Mouse (Mus musculus): ENCODE measurements around the gene Lhfp. TPM values are rescaled to one million over a fixed set of nuclear protein-coding genes. Genes with fewer than 3 reads are reported as not detected.

Lhfp gene
- total and polyA plus RNA-seq, 3 experiments = 51.4 to 79.4 (median 53.5) TPM

DNA sequence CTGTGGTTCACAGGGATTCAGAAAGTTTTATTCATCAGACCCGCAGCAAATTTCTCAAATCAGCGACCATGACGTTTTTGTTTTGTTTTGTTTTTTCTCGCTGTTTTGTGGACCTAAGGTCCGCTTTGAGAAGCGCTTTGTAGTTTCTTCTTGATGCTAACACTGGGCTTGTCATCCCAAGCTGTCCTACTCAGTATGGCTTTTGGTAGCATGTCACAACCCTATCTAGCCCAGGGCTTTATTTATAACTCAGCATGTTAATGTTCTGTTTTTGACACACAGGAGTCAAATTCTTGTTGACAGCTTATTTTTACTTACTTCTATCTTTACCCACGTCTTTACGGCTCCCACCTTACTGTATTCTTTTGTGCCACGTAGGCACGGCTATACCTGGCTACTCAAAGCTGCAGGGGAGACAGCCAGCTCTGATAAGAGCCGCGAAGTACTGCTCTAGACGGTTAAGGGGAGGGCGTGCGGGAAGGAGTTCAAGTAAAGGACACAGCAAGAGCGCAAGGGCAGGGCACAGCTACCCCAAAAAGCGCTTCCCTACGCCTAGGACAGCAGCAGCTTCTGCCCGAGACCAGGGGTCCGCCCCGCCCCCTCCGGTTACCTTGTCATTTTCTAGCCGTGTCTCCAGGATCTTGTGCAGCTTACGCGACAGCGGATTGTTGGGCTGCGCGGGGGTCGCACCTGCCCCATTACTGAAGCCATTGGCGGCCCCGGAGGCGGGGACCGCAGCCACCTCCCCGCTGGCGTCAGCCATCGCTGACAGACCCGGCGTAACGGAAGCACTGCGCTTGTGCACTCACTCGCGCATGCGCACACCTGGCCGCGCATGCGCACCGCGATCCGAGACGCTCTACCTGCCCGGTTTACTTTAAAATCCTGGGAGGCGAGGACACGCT is 24.6 kb upstream of the Lhfp start, which contains the start of gene Cog6:
Gene Cog6 (minus strand): TSS at position 802 of the 905 bp plus-strand sequence.
- DNase-seq = peak; percentile 87 to 90
- intact Hi-C loops (cut with DNase I) = loop anchor here (5.0 kb wide), 2 partner anchors 446 to 1454 kb away; partner anchors contain the start of genes Nhlrc3, Proser1 and Setd7
- Histone ChIP-seq H3K9ac (ENCODE audit: low read depth, low read length) (peak within 1 kb of the TSS; percentile 79), H3K36me3 (ENCODE audit: control insufficient read depth, insufficient read depth, low read length) (no peaks in the 10 kb centered on the region), H3K4me3 (peak within 1 kb of the TSS; percentile 87), H3K27me3 (ENCODE audit: control insufficient read depth, insufficient read depth, low read length) (no peaks in the 10 kb centered on the region), H3K4me1 (ENCODE audit: control insufficient read depth, insufficient read depth, low read length) (no peaks in the 10 kb centered on the region), H3K27ac (peak within 1 kb of the TSS; percentile 89), H3K79me2 (replicated peaks; ENCODE audit: control insufficient read depth, insufficient read depth, low read length) (no peaks in the 10 kb centered on the region)
- 3% methylated on average over 53 of the region's 53 CpGs for WGBS
- TF ChIP-seq POLR2A (IDR thresholded peaks at IDR 0.05; ENCODE audit: insufficient read depth, low read depth, low read length) = peak; percentile 91
- no peak for TF ChIP-seq CTCF (IDR thresholded peaks at IDR 0.05)
- TF ChIP-seq EP300 (IDR thresholded peaks at IDR 0.05; ENCODE audit: insufficient read depth, low read depth, low read length) = 0 out of 2 replicates have a peak, but pooled peaks have one; percentile 31

DNA sequence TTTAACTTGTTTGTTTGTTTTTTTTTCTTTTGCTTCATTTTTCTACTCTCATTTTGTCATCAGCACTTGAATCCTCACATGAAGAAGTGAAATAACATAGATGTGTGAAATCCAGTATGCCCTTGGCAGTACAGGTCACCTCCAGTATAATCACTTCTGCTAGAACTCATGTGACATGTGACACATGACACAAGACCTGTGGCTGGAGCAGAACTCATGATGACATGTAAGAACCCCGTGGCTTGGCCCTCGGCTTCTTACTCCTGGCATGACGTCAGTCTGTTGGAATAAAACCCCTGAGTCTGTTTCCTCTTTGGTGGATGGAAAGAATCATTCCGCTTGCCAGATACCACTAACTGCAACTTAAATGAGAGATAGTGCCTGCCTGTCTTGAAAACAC is 14.0 kb upstream of the Lhfp start:
- WGBS = 32% methylated on average over 4 of the region's 4 CpGs
- Histone ChIP-seq H3K27me3 (ENCODE audit: control insufficient read depth, insufficient read depth, low read length) (no peaks in the 10 kb centered on the region), H3K36me3 (ENCODE audit: control insufficient read depth, insufficient read depth, low read length) (no peaks in the 10 kb centered on the region), H3K9ac (ENCODE audit: low read depth, low read length) (no peak overlapping the region), H3K4me3 (no peak overlapping the region), H3K79me2 (replicated peaks; ENCODE audit: control insufficient read depth, insufficient read depth, low read length) (no peaks in the 10 kb centered on the region), H3K4me1 (ENCODE audit: control insufficient read depth, insufficient read depth, low read length) (no peaks in the 10 kb centered on the region), H3K27ac (no peak overlapping the region)
- intact Hi-C loops (cut with DNase I) = no loop called here
- no peak for TF ChIP-seq EP300 (IDR thresholded peaks at IDR 0.05; ENCODE audit: insufficient read depth, low read depth, low read length)
- no peak for TF ChIP-seq CTCF (IDR thresholded peaks at IDR 0.05)
- DNase-seq = no peak

DNA sequence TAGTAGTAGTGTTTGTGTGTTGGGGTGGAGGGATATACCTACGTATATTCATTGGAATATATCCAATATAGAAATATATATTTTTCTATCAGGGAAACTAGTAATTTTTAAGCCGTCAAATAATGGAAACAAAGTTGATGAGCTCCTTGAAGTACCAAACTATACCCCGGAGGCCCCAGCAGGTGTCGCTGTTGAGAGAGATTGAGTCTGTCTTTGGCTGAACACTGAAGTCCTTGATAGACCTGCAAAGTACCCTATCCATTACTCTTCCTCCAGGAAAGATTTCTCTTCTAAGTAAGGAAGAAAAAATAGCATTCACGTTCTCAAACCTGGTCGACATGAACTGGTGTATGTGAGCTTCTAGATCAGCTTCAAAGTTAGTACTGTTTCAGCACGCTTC is 12.3 kb upstream of the Lhfp start:
- no peak overlapping the region for H3K27ac ChIP-seq
- no peak overlapping the region for H3K4me3 ChIP-seq
- H3K79me2 ChIP-seq (replicated peaks; ENCODE audit: control insufficient read depth, insufficient read depth, low read length) = no peaks in the 10 kb centered on the region
- intact Hi-C loops (cut with DNase I) = loop anchor here (1.0 to 2.0 kb wide), 2 partner anchors 300 to 419 kb away; no protein-coding TSS in a partner anchor
- peak; percentile 59 to 79 for DNase-seq
- H3K36me3 ChIP-seq (ENCODE audit: control insufficient read depth, insufficient read depth, low read length) = no peaks in the 10 kb centered on the region
- TF ChIP-seq CTCF (IDR thresholded peaks at IDR 0.05) = peak; percentile 93
- TF ChIP-seq POLR2A (IDR thresholded peaks at IDR 0.05; ENCODE audit: insufficient read depth, low read depth, low read length) = no peak
- no peak for TF ChIP-seq EP300 (IDR thresholded peaks at IDR 0.05; ENCODE audit: insufficient read depth, low read depth, low read length)
- no peaks in the 10 kb centered on the region for H3K4me1 ChIP-seq (ENCODE audit: control insufficient read depth, insufficient read depth, low read length)
- WGBS = 17% methylated on average over 7 of the region's 7 CpGs
- no peaks in the 10 kb centered on the region for H3K27me3 ChIP-seq (ENCODE audit: control insufficient read depth, insufficient read depth, low read length)
- no peak overlapping the region for H3K9ac ChIP-seq (ENCODE audit: low read depth, low read length)

DNA sequence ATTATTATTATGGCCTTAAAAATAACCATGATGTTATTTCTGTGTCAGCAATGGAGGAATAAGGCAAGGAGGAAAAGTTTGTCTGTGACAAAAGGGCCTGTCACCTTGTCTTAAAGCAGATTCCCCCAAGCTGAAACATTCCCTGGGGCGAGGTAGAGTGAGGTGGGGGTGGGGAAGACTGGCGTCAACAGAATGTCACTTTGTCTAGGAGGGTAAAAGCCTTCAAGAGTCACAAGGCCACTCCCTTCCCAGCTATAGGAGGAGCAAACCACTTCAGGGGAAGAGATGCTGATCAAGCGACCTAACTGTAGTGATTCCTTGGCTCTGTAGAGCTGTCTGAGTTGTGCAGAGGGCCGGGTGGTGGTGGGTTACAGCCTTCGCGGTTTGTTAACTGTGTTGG is 9.7 kb upstream of the Lhfp start:
- Histone ChIP-seq H3K27ac (no peak overlapping the region), H3K27me3 (ENCODE audit: control insufficient read depth, insufficient read depth, low read length) (no peaks in the 10 kb centered on the region), H3K4me1 (ENCODE audit: control insufficient read depth, insufficient read depth, low read length) (no peaks in the 10 kb centered on the region), H3K9ac (ENCODE audit: low read depth, low read length) (no peak overlapping the region), H3K79me2 (replicated peaks; ENCODE audit: control insufficient read depth, insufficient read depth, low read length) (no peaks in the 10 kb centered on the region), H3K4me3 (no peak overlapping the region), H3K36me3 (ENCODE audit: control insufficient read depth, insufficient read depth, low read length) (no peaks in the 10 kb centered on the region)
- DNase-seq = no peak
- WGBS = 63% methylated on average over 6 of the region's 6 CpGs
- intact Hi-C loops (cut with DNase I) = no loop called here
- TF ChIP-seq EP300 (IDR thresholded peaks at IDR 0.05; ENCODE audit: insufficient read depth, low read depth, low read length) (no peak), CTCF (IDR thresholded peaks at IDR 0.05) (no peak), POLR2A (IDR thresholded peaks at IDR 0.05; ENCODE audit: insufficient read depth, low read depth, low read length) (no peak)

DNA sequence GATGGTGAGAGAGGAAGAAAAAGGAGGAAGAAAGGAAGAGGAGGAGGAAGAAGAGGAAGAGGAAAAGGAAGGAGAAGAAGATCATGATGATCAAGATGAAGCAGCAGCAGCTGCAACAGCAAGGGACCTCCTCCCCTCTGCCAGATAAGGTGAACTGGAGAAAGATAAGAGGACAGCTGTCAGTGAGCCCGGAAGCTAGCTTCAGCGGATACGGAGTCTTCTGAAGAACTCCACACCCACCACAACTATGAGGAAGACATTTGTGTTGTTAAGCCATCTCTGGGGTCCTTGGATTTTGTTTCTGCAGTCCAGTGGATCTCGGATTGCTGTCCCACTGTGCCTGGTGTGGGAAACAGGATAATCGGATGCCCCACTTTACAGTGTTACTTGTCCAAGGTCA is 8.9 kb upstream of the Lhfp start:
- TF ChIP-seq POLR2A (IDR thresholded peaks at IDR 0.05; ENCODE audit: insufficient read depth, low read depth, low read length) = no peak
- TF ChIP-seq CTCF (IDR thresholded peaks at IDR 0.05) = no peak
- TF ChIP-seq EP300 (IDR thresholded peaks at IDR 0.05; ENCODE audit: insufficient read depth, low read depth, low read length) = no peak
- intact Hi-C loops (cut with DNase I) = loop anchor here (2.0 kb wide), 1 partner anchor 214 kb away; no protein-coding TSS in a partner anchor
- H3K27ac ChIP-seq = no peak overlapping the region
- no peaks in the 10 kb centered on the region for H3K36me3 ChIP-seq (ENCODE audit: control insufficient read depth, insufficient read depth, low read length)
- H3K9ac ChIP-seq (ENCODE audit: low read depth, low read length) = no peak overlapping the region
- no peaks in the 10 kb centered on the region for H3K79me2 ChIP-seq (replicated peaks; ENCODE audit: control insufficient read depth, insufficient read depth, low read length)
- no peaks in the 10 kb centered on the region for H3K4me1 ChIP-seq (ENCODE audit: control insufficient read depth, insufficient read depth, low read length)
- 13% methylated on average over 5 of the region's 5 CpGs for WGBS
- no peak overlapping the region for H3K4me3 ChIP-seq
- H3K27me3 ChIP-seq (ENCODE audit: control insufficient read depth, insufficient read depth, low read length) = no peaks in the 10 kb centered on the region
- no peak for DNase-seq

DNA sequence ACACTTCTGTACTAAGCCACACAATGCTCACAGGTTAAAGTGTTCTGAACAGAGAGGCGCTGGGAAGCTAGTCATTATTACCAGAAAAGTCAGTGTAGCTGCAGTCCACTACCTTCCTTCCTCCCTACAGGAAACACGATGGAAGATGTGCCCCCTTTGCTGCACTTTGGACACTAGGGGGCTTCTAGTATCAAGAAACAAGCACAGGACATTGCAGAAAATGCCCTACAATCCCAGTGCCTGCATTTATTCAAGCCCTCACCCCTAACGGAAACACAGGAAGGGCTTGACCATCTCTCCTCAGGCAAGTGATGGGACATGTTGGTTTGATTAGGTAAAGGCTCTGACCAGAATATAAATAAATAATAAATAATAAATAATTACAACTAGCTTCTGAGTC is 7.9 kb upstream of the Lhfp start:
- Histone ChIP-seq H3K79me2 (replicated peaks; ENCODE audit: control insufficient read depth, insufficient read depth, low read length) (no peaks in the 10 kb centered on the region), H3K4me3 (no peak overlapping the region), H3K27me3 (ENCODE audit: control insufficient read depth, insufficient read depth, low read length) (no peaks in the 10 kb centered on the region), H3K4me1 (ENCODE audit: control insufficient read depth, insufficient read depth, low read length) (no peaks in the 10 kb centered on the region), H3K27ac (no peak overlapping the region), H3K36me3 (ENCODE audit: control insufficient read depth, insufficient read depth, low read length) (no peaks in the 10 kb centered on the region), H3K9ac (ENCODE audit: low read depth, low read length) (no peak overlapping the region)
- DNase-seq = no peak
- TF ChIP-seq POLR2A (IDR thresholded peaks at IDR 0.05; ENCODE audit: insufficient read depth, low read depth, low read length) = no peak
- TF ChIP-seq CTCF (IDR thresholded peaks at IDR 0.05) = peak; percentile 81
- WGBS = 17% methylated on average over 3 of the region's 3 CpGs
- intact Hi-C loops (cut with DNase I) = loop anchor here (2.0 kb wide), 1 partner anchor 213 kb away; no protein-coding TSS in a partner anchor
